Mouse (Mus musculus) megakaryocyte, embryonic 14.5 days (primary cell): Measurements from ENCODE around the gene Fgfr2.

ENCODE experiments used
- FLI1 ChIP-seq: IDR thresholded peaks from 2 replicates; pipeline ENCODE4 v1.6.1; 2012; ENCODE audit warnings: low read length, inconsistent platforms, mixed read lengths
- GATA1 ChIP-seq: IDR thresholded peaks from 3 replicates; pipeline ENCODE4 v1.6.1; 2012; ENCODE audit warnings: mixed read lengths, low read length, inconsistent platforms, borderline replicate concordance

DNA sequence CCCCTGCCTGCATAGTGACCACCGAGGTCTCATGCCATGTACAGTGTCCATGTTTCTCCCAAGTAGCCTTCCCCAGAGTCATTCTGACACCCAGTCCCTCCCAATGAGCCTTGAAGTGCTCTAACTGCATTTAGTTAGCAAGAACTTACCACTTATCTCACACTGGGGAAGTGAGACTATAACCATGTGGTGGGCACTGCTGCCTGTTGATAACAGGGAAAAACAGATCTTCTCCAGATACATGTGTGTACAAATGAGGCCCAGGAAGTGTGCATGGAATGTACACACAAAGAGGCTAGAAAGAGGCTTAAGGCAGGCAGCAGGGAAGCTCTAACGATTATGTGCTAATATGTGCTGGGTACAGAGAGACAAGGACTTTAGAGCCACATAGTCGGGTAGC, 629.5 kb downstream of the Fgfr2 start:
- TF ChIP-seq GATA1 = no peak
- TF ChIP-seq FLI1 = no peak
